Mouse (Mus musculus) macrophage (primary cell): ENCODE measurements around the gene Serpina3b. TPM values are rescaled to one million over a fixed set of nuclear protein-coding genes. Genes with fewer than 3 reads are reported as not detected.
"Not testable (repeated sequence)": the region's sequence is repeated elsewhere in the genome, so short reads cannot be mapped to it uniquely, and the experiment has no call there.

Experiments
- H3K27ac ChIP-seq: fragments of 350-480 bp; formaldehyde crosslinking; 2 replicates; pipeline ENCODE4 v1.9.0; 2021
- H3K36me3 ChIP-seq: fragments of 350-480 bp; formaldehyde crosslinking; 2 replicates; pipeline ENCODE4 v1.9.0; 2021; ENCODE audit errors: inconsistent target
- H3K4me3 ChIP-seq: fragments of 350-480 bp; formaldehyde crosslinking; 2 replicates; pipeline ENCODE4 v1.9.0; 2021; ENCODE audit errors: inconsistent target
- H3K79me2 ChIP-seq: fragments of 350-480 bp; formaldehyde crosslinking; 2 replicates; pipeline ENCODE4 v1.9.0; 2021; ENCODE audit errors: inconsistent target
- WGBS: methylation state at CpG from one replicate; pipeline ENCODE4 v1.1.7; 2026; ENCODE audit warnings: inconsistent platforms; ENCODE audit not compliant: missing documents; 5-methylcytosine and 5-hydroxymethylcytosine counted together
- polyA plus RNA-seq: library from polyadenylated mRNA; stranded (reverse); fragments of 250-400 nt; gene quantifications from 3 replicates; pipeline ENCODE4 v1.2.4, GENCODE M21; 2018; ENCODE audit warnings: inconsistent platforms
- total RNA-seq, 78 experiments: library from RNA; depleted of rRNA; stranded (reverse); fragments of 250-400 nt; gene quantifications; 1 replicate in 9 of 78; 2 replicates in 24 of 78; 3 replicates in 43 of 78; 4 replicates in 2 of 78; pipeline ENCODE4 v1.2.4; 2018; ENCODE audit warnings: inconsistent platforms in 56 of 78

The Serpina3b gene
- not detected for total RNA-seq (2018; cell fraction: chromatin; rRNA removed)
- not detected for total RNA-seq (2018; cell fraction: cytosol; rRNA removed)
- not detected for total RNA-seq (2018; cell fraction: nucleus; rRNA removed)
- polyA plus RNA-seq = 0.14 TPM in 1 of 3 replicates, not detected in the others

- Histone ChIP-seq H3K4me3 (no peak within 1 kb of the TSS), H3K79me2 (no peaks in the 10 kb centered on the region)
- WGBS = 88% methylated on average over 5 of the region's 5 CpGs
Observed at GRCm38 (mm10) chr12:104127696-104128095, at the start of gene Serpina3b. TSS of gene Serpina3b (plus strand) at chr12:104127996.

GRCm38 (mm10) chr12:104090119-104090518 is 37.7 kb upstream of the Serpina3b start:
- H3K27ac ChIP-seq = no peak overlapping the region
- no peaks in the 10 kb centered on the region for H3K36me3 ChIP-seq
- H3K4me3 ChIP-seq = no peak overlapping the region
- no peaks in the 10 kb centered on the region for H3K79me2 ChIP-seq
- 100% methylated on average over 2 of the region's 2 CpGs for WGBS

More at GRCm38 (mm10) chr12:104127696-104128095, at the start of gene Serpina3b:
- Histone ChIP-seq H3K27ac (no peak within 1 kb of the TSS), H3K36me3 (no peaks in the 10 kb centered on the region)

- H3K36me3 ChIP-seq = no peaks in the 10 kb centered on the region
- no peak overlapping the region for H3K4me3 ChIP-seq
- no peak overlapping the region for H3K27ac ChIP-seq
- H3K79me2 ChIP-seq = no peaks in the 10 kb centered on the region
- 89% methylated on average over 1 of the region's 1 CpGs for WGBS
Observed at GRCm38 (mm10) chr12:104091303-104091702, 36.5 kb upstream of the Serpina3b start.

GRCm38 (mm10) chr12:104100768-104101167 is 27.0 kb upstream of the Serpina3b start, which contains the start of gene Serpina5:
TSS of gene Serpina5 (plus strand) at chr12:104101113.
- Histone ChIP-seq H3K4me3 (no peak within 1 kb of the TSS), H3K27ac (no peak within 1 kb of the TSS), H3K79me2 (no peaks in the 10 kb centered on the region), H3K36me3 (no peaks in the 10 kb centered on the region)
- WGBS = 87% methylated on average over 6 of the region's 6 CpGs

GRCm38 (mm10) chr12:104105847-104106246 is 21.9 kb upstream of the Serpina3b start:
- H3K4me3 ChIP-seq = no peak overlapping the region
- no peaks in the 10 kb centered on the region for H3K36me3 ChIP-seq
- no peaks in the 10 kb centered on the region for H3K79me2 ChIP-seq
- H3K27ac ChIP-seq = no peak overlapping the region

GRCm38 (mm10) chr12:104106919-104107318 is 20.9 kb upstream of the Serpina3b start:
- Histone ChIP-seq H3K4me3 (no peak overlapping the region), H3K27ac (no peak overlapping the region), H3K79me2 (no peaks in the 10 kb centered on the region), H3K36me3 (no peaks in the 10 kb centered on the region)

DNA sequence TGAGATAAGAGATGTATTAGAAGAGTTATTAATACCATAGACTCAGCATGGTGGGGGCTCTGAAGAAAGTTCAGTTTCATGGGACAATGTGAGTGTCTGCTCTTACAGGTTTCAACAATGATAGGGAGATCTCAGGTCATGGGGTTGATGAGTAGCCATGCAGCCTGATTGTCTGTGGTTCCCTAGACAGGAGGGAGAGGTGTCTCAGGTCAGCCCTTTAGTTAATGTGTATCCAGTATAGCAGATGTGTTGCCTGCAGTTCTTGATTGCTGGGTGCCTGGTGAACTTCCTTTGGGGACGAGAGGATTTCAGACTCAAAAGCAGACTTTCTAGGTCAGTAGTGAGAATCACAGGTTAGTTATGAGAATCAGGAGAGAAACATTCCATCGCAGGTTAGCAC is 19.3 kb upstream of the Serpina3b start:
- no peak overlapping the region for H3K27ac ChIP-seq
- no peaks in the 10 kb centered on the region for H3K36me3 ChIP-seq
- no peaks in the 10 kb centered on the region for H3K79me2 ChIP-seq
- H3K4me3 ChIP-seq = no peak overlapping the region
- WGBS = 93% methylated on average over 2 of the region's 2 CpGs

- WGBS = 100% methylated on average over 6 of the region's 11 CpGs
- not testable (repeated sequence) for H3K79me2 ChIP-seq, H3K4me3 ChIP-seq, H3K36me3 ChIP-seq, H3K27ac ChIP-seq
Observed at GRCm38 (mm10) chr12:104112333-104112732, 15.5 kb upstream of the Serpina3b start, which contains the start of gene Serpina3a. TSS of gene Serpina3a (plus strand) at chr12:104112724.

- Histone ChIP-seq H3K4me3 (no peak overlapping the region), H3K36me3 (no peaks in the 10 kb centered on the region), H3K27ac (no peak overlapping the region), H3K79me2 (no peaks in the 10 kb centered on the region)
- 80% methylated on average over 3 of the region's 3 CpGs for WGBS
Observed at GRCm38 (mm10) chr12:104114921-104115579, 12.7 kb upstream of the Serpina3b start.

DNA sequence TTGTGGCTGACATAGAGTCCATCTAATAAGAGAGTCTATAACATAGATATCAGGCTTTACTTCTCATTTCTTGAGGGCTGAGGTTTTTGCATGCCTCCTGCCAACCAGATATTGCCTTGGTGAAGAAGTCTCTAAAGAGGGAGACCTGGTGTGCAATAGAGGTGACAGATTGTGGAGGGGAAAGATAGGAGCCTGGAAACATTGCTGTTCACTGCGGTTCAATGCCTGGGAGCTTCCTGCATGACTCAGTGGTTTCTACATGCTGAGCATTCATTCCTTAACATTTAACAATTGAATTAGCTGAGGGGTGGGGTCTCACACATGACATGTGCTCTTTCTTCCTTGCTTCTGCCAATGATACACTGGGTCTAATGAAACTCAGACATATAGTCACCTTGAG is 4.7 kb upstream of the Serpina3b start:
- no peaks in the 10 kb centered on the region for H3K79me2 ChIP-seq
- no peak overlapping the region for H3K4me3 ChIP-seq
- no peak overlapping the region for H3K27ac ChIP-seq
- no peaks in the 10 kb centered on the region for H3K36me3 ChIP-seq
- WGBS = 9% methylated on average over 1 of the region's 1 CpGs

GRCm38 (mm10) chr12:104123996-104124395 is 3.8 kb upstream of the Serpina3b start:
- H3K4me3 ChIP-seq = no peak overlapping the region
- no peak overlapping the region for H3K27ac ChIP-seq
- no peaks in the 10 kb centered on the region for H3K36me3 ChIP-seq
- 38% methylated on average over 2 of the region's 2 CpGs for WGBS
- no peaks in the 10 kb centered on the region for H3K79me2 ChIP-seq

GRCm38 (mm10) chr12:104125021-104125560 is 2.7 kb upstream of the Serpina3b start:
- Histone ChIP-seq H3K79me2 (no peaks in the 10 kb centered on the region), H3K27ac (no peak overlapping the region), H3K4me3 (no peak overlapping the region), H3K36me3 (no peaks in the 10 kb centered on the region)
- WGBS = 92% methylated on average over 5 of the region's 5 CpGs

GRCm38 (mm10) chr12:104131041-104131440 is 3.2 kb downstream of the Serpina3b start:
- Histone ChIP-seq H3K36me3 (no peaks in the 10 kb centered on the region), H3K79me2 (no peaks in the 10 kb centered on the region), H3K27ac (no peak overlapping the region), H3K4me3 (no peak overlapping the region)

GRCm38 (mm10) chr12:104138216-104138615 is 10.4 kb downstream of the Serpina3b start:
- Histone ChIP-seq H3K36me3 (no peaks in the 10 kb centered on the region), H3K79me2 (no peaks in the 10 kb centered on the region), H3K4me3 (no peak overlapping the region), H3K27ac (no peak overlapping the region)
- WGBS = 67% methylated on average over 2 of the region's 2 CpGs

- 93% methylated on average over 4 of the region's 4 CpGs for WGBS
- Histone ChIP-seq H3K79me2 (no peaks in the 10 kb centered on the region), H3K36me3 (no peaks in the 10 kb centered on the region), H3K4me3 (no peak overlapping the region), H3K27ac (no peak overlapping the region)
Observed at GRCm38 (mm10) chr12:104140543-104141103, 12.8 kb downstream of the Serpina3b start.
